Mouse (Mus musculus): ENCODE results near the gene Coil.

DNA sequence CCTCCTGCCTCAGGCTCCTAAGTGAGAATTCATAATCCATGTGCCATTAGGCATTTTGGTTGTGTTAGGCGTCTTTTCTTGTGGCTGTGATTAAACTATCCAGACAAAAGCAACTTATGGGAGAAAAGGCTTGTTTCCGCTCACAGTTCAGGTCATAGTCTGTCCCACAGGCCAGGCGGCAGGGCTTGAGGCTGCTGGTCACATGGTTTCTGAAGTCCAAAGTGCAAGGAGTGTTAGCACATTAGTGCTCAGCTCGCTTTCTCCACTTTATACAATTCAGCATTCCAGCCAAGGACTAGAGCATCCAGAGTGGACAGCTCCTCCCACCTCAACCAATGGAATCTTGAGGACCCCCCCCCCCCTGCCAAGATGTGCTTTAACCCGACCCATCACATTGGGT is 42.2 kb downstream of the Coil start:
- TF ChIP-seq GATA1 (IDR thresholded peaks at IDR 0.05; ENCODE audit: borderline replicate concordance, low read length), result no peak
- TF ChIP-seq FLI1 (IDR thresholded peaks at IDR 0.05; ENCODE audit: low read length), result no peak
